Mouse (Mus musculus) bone marrow, adult 2 months (tissue): ENCODE measurements at regions not wholly inside any gene's neighbourhood (a gene's known extent, or its start where the extent isn't known, plus 50 kb on each side); places are given as distances from the start of the nearest gene placed in this dataset.

Experiments used
- CTCF ChIP-seq: fragments of 200-500 bp; IDR thresholded peaks from 2 replicates; pipeline ENCODE4 v1.5.1; 2011; ENCODE audit warnings: low read length, control low read depth; ENCODE audit not compliant: control insufficient read depth, insufficient read depth
- POLR2A ChIP-seq: fragments of 200-500 bp; IDR thresholded peaks from 2 replicates; pipeline ENCODE4 v1.6.1; 2011; ENCODE audit warnings: low read depth, mild to moderate bottlenecking, control low read depth, low read length, borderline replicate concordance; ENCODE audit not compliant: control insufficient read depth

- TF ChIP-seq POLR2A (no peak), CTCF (no peak)
Measured at GRCm38 (mm10) chr10:96190168-96190987, 54.0 kb downstream of the Gm5426 start.
